Mouse (Mus musculus) MEL (cell line): ENCODE results near the gene Abcc5.

ENCODE experiments used
- BHLHE40 ChIP-seq: IDR thresholded peaks from 2 replicates; pipeline ENCODE4 v1.6.1; 2012; ENCODE audit warnings: low read depth, mild to moderate bottlenecking, inconsistent platforms, low read length, improper control_type of control experiment, borderline replicate concordance
- CHD1 ChIP-seq: IDR thresholded peaks from 2 replicates; pipeline ENCODE4 v1.6.1; 2012; ENCODE audit warnings: low read depth, mild to moderate bottlenecking, inconsistent platforms, low read length, improper control_type of control experiment
- CTCF ChIP-seq, 3 experiments: IDR thresholded peaks in 2 of 3; conservative IDR thresholded peaks in 1 of 3; 2 replicates each; pipeline ENCODE4 v1.5.1; 2011 to 2012; ENCODE audit warnings: low read length in 3 of 3, low read depth in 2 of 3, mild to moderate bottlenecking in 2 of 3, improper control_type of control experiment in 1 of 3, inconsistent platforms in 1 of 3, mixed read lengths in 1 of 3, moderate library complexity in 1 of 3; ENCODE audit not compliant: control insufficient read depth in 1 of 3, insufficient read depth in 1 of 3, poor library complexity in 1 of 3, severe bottlenecking in 1 of 3
- HCFC1 ChIP-seq: IDR thresholded peaks from 2 replicates; pipeline ENCODE4 v1.6.1; 2012; ENCODE audit warnings: low read depth, mild to moderate bottlenecking, inconsistent platforms, low read length, improper control_type of control experiment, moderate library complexity
- NELFE ChIP-seq: IDR thresholded peaks from 2 replicates; pipeline ENCODE4 v1.6.1; 2011; ENCODE audit warnings: low read depth, low read length, improper control_type of control experiment
- NRF1 ChIP-seq: IDR thresholded peaks from 2 replicates; pipeline ENCODE4 v1.6.1; 2014; ENCODE audit warnings: low read depth, mild to moderate bottlenecking, inconsistent platforms, low read length, improper control_type of control experiment, moderate library complexity; ENCODE audit not compliant: poor library complexity, insufficient read depth, severe bottlenecking
- POLR2A ChIP-seq, 2 experiments: IDR thresholded peaks; 2 replicates each; pipeline ENCODE4 v1.6.1; 2011 to 2012; ENCODE audit warnings: low read length in 2 of 2, mild to moderate bottlenecking in 2 of 2, control low read depth in 1 of 2, improper control_type of control experiment in 1 of 2, low read depth in 1 of 2, moderate library complexity in 1 of 2; ENCODE audit not compliant: control insufficient read depth in 1 of 2, insufficient read depth in 1 of 2, poor library complexity in 1 of 2
- TAL1 ChIP-seq: IDR thresholded peaks from 2 replicates; pipeline ENCODE4 v1.6.1; 2012; ENCODE audit warnings: mild to moderate bottlenecking, inconsistent platforms, low read length, moderate library complexity, mixed read lengths
- TBP ChIP-seq: IDR thresholded peaks from 2 replicates; pipeline ENCODE4 v1.8.0; 2011; ENCODE audit warnings: low read depth, low read length, improper control_type of control experiment
- TCF12 ChIP-seq: IDR thresholded peaks from 2 replicates; pipeline ENCODE4 v1.6.1; 2014; ENCODE audit warnings: low read depth, mild to moderate bottlenecking, inconsistent platforms, low read length, improper control_type of control experiment, moderate library complexity
- USF1 ChIP-seq: IDR thresholded peaks from 2 replicates; pipeline ENCODE4 v1.6.1; 2014; ENCODE audit warnings: low read depth, mild to moderate bottlenecking, inconsistent platforms, low read length, improper control_type of control experiment, moderate library complexity
- USF2 ChIP-seq, 2 experiments: IDR thresholded peaks; 2 replicates each; pipeline ENCODE4 v1.6.1; 2011 to 2012; ENCODE audit warnings: improper control_type of control experiment in 2 of 2, low read length in 2 of 2, borderline replicate concordance in 1 of 2, inconsistent platforms in 1 of 2, low read depth in 1 of 2, mild to moderate bottlenecking in 1 of 2; ENCODE audit not compliant: insufficient read depth in 1 of 2

- no peak for TF ChIP-seq TBP
- no peak for TF ChIP-seq POLR2A (IDR thresholded peaks at IDR 0.05; ENCODE audit: control insufficient read depth in 1 of 2, insufficient read depth in 1 of 2, low read depth in 1 of 2, low read length in 2 of 2, poor library complexity in 1 of 2)
- TF ChIP-seq NRF1, result no peak
- no peak for TF ChIP-seq USF2 (IDR thresholded peaks at IDR 0.05; ENCODE audit: borderline replicate concordance in 1 of 2, insufficient read depth in 1 of 2, low read depth in 1 of 2, low read length in 2 of 2)
- TF ChIP-seq USF1, result no peak
- TF ChIP-seq TCF12, result no peak
- no peak for TF ChIP-seq CTCF (IDR thresholded peaks at IDR 0.05 in 2 of 3, conservative IDR thresholded peaks at IDR 0.05 in 1 of 3; ENCODE audit: control insufficient read depth in 1 of 3, insufficient read depth in 1 of 3, low read depth in 2 of 3, low read length in 3 of 3, poor library complexity in 1 of 3, severe bottlenecking in 1 of 3)
- TF ChIP-seq NELFE, result no peak
- TF ChIP-seq HCFC1, result no peak
- TF ChIP-seq TAL1, result no peak
- TF ChIP-seq BHLHE40, result no peak
- no peak for TF ChIP-seq CHD1
Observed at GRCm38 (mm10) chr16:20354762-20355161, 71.4 kb downstream of the Abcc5 start.
